Mouse (Mus musculus) MEL (cell line): ENCODE results near the gene Sgcd. TPM values are rescaled to one million over a fixed set of nuclear protein-coding genes. Genes with fewer than 3 reads are reported as not detected.

Experiments used
- DNase-seq: peaks from one replicate; pipeline ENCODE4 v3.0.0; 2011; ENCODE audit warnings: low read depth, low spot score
- H3K27ac ChIP-seq: 2 replicates; pipeline ENCODE4 v1.5.1; 2012; ENCODE audit warnings: low read depth, mild to moderate bottlenecking, control low read depth, low read length, moderate library complexity; ENCODE audit not compliant: control insufficient read depth
- H3K27me3 ChIP-seq, 2 experiments: fragments of 150-350 bp in 1 of 2; sonication (generic) in 1 of 2; 2 replicates each; pipeline ENCODE4 v1.6.1; 2012; ENCODE audit warnings: low read length in 2 of 2, mild to moderate bottlenecking in 2 of 2, improper control_type of control experiment in 1 of 2, moderate library complexity in 1 of 2; ENCODE audit not compliant: insufficient read depth in 2 of 2, control insufficient read depth in 1 of 2
- H3K36me3 ChIP-seq, 2 experiments: 2 replicates each; pipeline ENCODE4 v1.6.1; 2012 to 2014; ENCODE audit warnings: low read length in 2 of 2, improper control_type of control experiment in 1 of 2, inconsistent platforms in 1 of 2, mild to moderate bottlenecking in 1 of 2; ENCODE audit not compliant: insufficient read depth in 2 of 2, control insufficient read depth in 1 of 2
- H3K4me1 ChIP-seq, 2 experiments: fragments of 150-350 bp in 1 of 2; sonication (generic) in 1 of 2; 2 replicates each; pipeline ENCODE4 v1.6.1; 2012; ENCODE audit warnings: low read length in 2 of 2, improper control_type of control experiment in 1 of 2, mild to moderate bottlenecking in 1 of 2; ENCODE audit not compliant: insufficient read depth in 2 of 2, control insufficient read depth in 1 of 2
- H3K4me3 ChIP-seq, 2 experiments: fragments of 150-350 bp in 1 of 2; sonication (generic) in 1 of 2; 2 replicates each; pipeline ENCODE4 v1.5.1; 2012; ENCODE audit warnings: low read depth in 2 of 2, low read length in 2 of 2, mild to moderate bottlenecking in 2 of 2, moderate library complexity in 2 of 2, control low read depth in 1 of 2, improper control_type of control experiment in 1 of 2; ENCODE audit not compliant: control insufficient read depth in 1 of 2, insufficient read depth in 1 of 2
- H3K79me2 ChIP-seq: 2 replicates; pipeline ENCODE4 v1.6.1; 2012; ENCODE audit warnings: mild to moderate bottlenecking, low read length, moderate library complexity; ENCODE audit not compliant: control insufficient read depth, poor library complexity, insufficient read depth
- H3K9ac ChIP-seq: 2 replicates; pipeline ENCODE4 v1.6.1; 2012; ENCODE audit warnings: low read depth, mild to moderate bottlenecking, control low read depth, low read length, moderate library complexity; ENCODE audit not compliant: control insufficient read depth, poor library complexity, severe bottlenecking
- H3K9me3 ChIP-seq: fragments of 150-350 bp; sonication (generic); replicated peaks from 2 replicates; pipeline ENCODE4 v1.6.1; 2012; ENCODE audit warnings: mild to moderate bottlenecking, low read length, improper control_type of control experiment, moderate library complexity; ENCODE audit not compliant: insufficient read depth
- CHD1 ChIP-seq: IDR thresholded peaks from 2 replicates; pipeline ENCODE4 v1.6.1; 2012; ENCODE audit warnings: low read depth, mild to moderate bottlenecking, inconsistent platforms, low read length, improper control_type of control experiment
- CHD2 ChIP-seq: IDR thresholded peaks from 2 replicates; pipeline ENCODE4 v1.6.1; 2011; ENCODE audit warnings: low read length, improper control_type of control experiment
- CTCF ChIP-seq, 3 experiments: IDR thresholded peaks in 2 of 3; conservative IDR thresholded peaks in 1 of 3; 2 replicates each; pipeline ENCODE4 v1.5.1; 2011 to 2012; ENCODE audit warnings: low read length in 3 of 3, low read depth in 2 of 3, mild to moderate bottlenecking in 2 of 3, improper control_type of control experiment in 1 of 3, inconsistent platforms in 1 of 3, mixed read lengths in 1 of 3, moderate library complexity in 1 of 3; ENCODE audit not compliant: control insufficient read depth in 1 of 3, insufficient read depth in 1 of 3, poor library complexity in 1 of 3, severe bottlenecking in 1 of 3
- E2F4 ChIP-seq: IDR thresholded peaks from 2 replicates; pipeline ENCODE4 v1.6.1; 2011; ENCODE audit warnings: low read depth, low read length, improper control_type of control experiment, borderline replicate concordance
- ELF1 ChIP-seq: IDR thresholded peaks from 2 replicates; pipeline ENCODE4 v1.6.1; 2014; ENCODE audit warnings: low read depth, mild to moderate bottlenecking, inconsistent platforms, low read length, improper control_type of control experiment, moderate library complexity
- ETS1 ChIP-seq: IDR thresholded peaks from 2 replicates; pipeline ENCODE4 v1.6.1; 2012; ENCODE audit warnings: low read depth, mild to moderate bottlenecking, inconsistent platforms, low read length, improper control_type of control experiment, moderate library complexity
- GABPA ChIP-seq: IDR thresholded peaks from 2 replicates; pipeline ENCODE4 v1.6.1; 2012; ENCODE audit warnings: low read depth, mild to moderate bottlenecking, inconsistent platforms, low read length, improper control_type of control experiment, moderate library complexity
- MAZ ChIP-seq: IDR thresholded peaks from 2 replicates; pipeline ENCODE4 v1.6.1; 2012; ENCODE audit warnings: low read depth, mild to moderate bottlenecking, inconsistent platforms, low read length, improper control_type of control experiment
- RCOR1 ChIP-seq: IDR thresholded peaks from 2 replicates; pipeline ENCODE4 v1.6.1; 2012; ENCODE audit warnings: low read depth, mild to moderate bottlenecking, inconsistent platforms, low read length, improper control_type of control experiment
- SIN3A ChIP-seq: IDR thresholded peaks from 2 replicates; pipeline ENCODE4 v1.6.1; 2012; ENCODE audit warnings: low read length, improper control_type of control experiment, inconsistent platforms
- SMC3 ChIP-seq: IDR thresholded peaks from 2 replicates; pipeline ENCODE4 v1.6.1; 2011; ENCODE audit warnings: low read depth, low read length, improper control_type of control experiment
- TAL1 ChIP-seq: IDR thresholded peaks from 2 replicates; pipeline ENCODE4 v1.6.1; 2012; ENCODE audit warnings: mild to moderate bottlenecking, inconsistent platforms, low read length, moderate library complexity, mixed read lengths
- TBP ChIP-seq: IDR thresholded peaks from 2 replicates; pipeline ENCODE4 v1.8.0; 2011; ENCODE audit warnings: low read depth, low read length, improper control_type of control experiment
- TCF12 ChIP-seq: IDR thresholded peaks from 2 replicates; pipeline ENCODE4 v1.6.1; 2014; ENCODE audit warnings: low read depth, mild to moderate bottlenecking, inconsistent platforms, low read length, improper control_type of control experiment, moderate library complexity
- UBTF ChIP-seq: IDR thresholded peaks from 2 replicates; pipeline ENCODE4 v1.6.1; 2012; ENCODE audit warnings: low read depth, mild to moderate bottlenecking, inconsistent platforms, low read length, improper control_type of control experiment, moderate library complexity, borderline replicate concordance; ENCODE audit not compliant: insufficient read depth
- ZC3H11A ChIP-seq: IDR thresholded peaks from 2 replicates; pipeline ENCODE4 v1.6.1; 2012; ENCODE audit warnings: low read depth, mild to moderate bottlenecking, inconsistent platforms, low read length, improper control_type of control experiment
- ZKSCAN1 ChIP-seq: IDR thresholded peaks from 2 replicates; pipeline ENCODE4 v1.6.1; 2012; ENCODE audit warnings: low read depth, mild to moderate bottlenecking, inconsistent platforms, low read length, improper control_type of control experiment, moderate library complexity
- polyA plus RNA-seq, 2 experiments: library from polyadenylated mRNA; stranded (reverse) in 1 of 2; unstranded in 1 of 2; fragments of >175 nt in 1 of 2; fragments of >200 nt in 1 of 2; gene quantifications; 2 replicates each; pipeline versions ENCODE4 v1.2.1 to v1.2.4; 2012; ENCODE audit warnings: low replicate concordance in 2 of 2, low read depth in 1 of 2; ENCODE audit not compliant: insufficient read length in 2 of 2, insufficient read depth in 1 of 2, missing spikeins in 1 of 2
- total RNA-seq: library from RNA; depleted of rRNA; stranded (reverse); fragments of 300-350 nt; gene quantifications from 2 replicates; pipeline ENCODE4 v1.2.3, GENCODE M21; 2012

The Sgcd gene
- total and polyA plus RNA-seq, 3 experiments, result not detected

- no peaks in the 10 kb centered on the region for H3K79me2 ChIP-seq
- H3K4me3 ChIP-seq, result no peak overlapping the region
- H3K4me1 ChIP-seq, result no peaks in the 10 kb centered on the region
- H3K27me3 ChIP-seq, result no peaks in the 10 kb centered on the region
- no peak overlapping the region for H3K27ac ChIP-seq
- DNase-seq, result no peak
- no peak overlapping the region for H3K9ac ChIP-seq
- TF ChIP-seq RCOR1, result no peak
- no peak for TF ChIP-seq E2F4
- TF ChIP-seq CHD2, result no peak
- no peak for TF ChIP-seq SMC3
- TF ChIP-seq CTCF (IDR thresholded peaks at IDR 0.05 in 2 of 3, conservative IDR thresholded peaks at IDR 0.05 in 1 of 3; ENCODE audit: control insufficient read depth in 1 of 3, insufficient read depth in 1 of 3, low read depth in 2 of 3, low read length in 3 of 3, poor library complexity in 1 of 3, severe bottlenecking in 1 of 3), result no peak
- TF ChIP-seq ETS1, result no peak
- no peak for TF ChIP-seq ELF1
- H3K36me3 ChIP-seq, result no peaks in the 10 kb centered on the region
- H3K9me3 ChIP-seq, result no peaks in the 10 kb centered on the region
Measured at GRCm38 (mm10) chr11:47804101-47804715, 184.6 kb downstream of the Sgcd start.

DNA sequence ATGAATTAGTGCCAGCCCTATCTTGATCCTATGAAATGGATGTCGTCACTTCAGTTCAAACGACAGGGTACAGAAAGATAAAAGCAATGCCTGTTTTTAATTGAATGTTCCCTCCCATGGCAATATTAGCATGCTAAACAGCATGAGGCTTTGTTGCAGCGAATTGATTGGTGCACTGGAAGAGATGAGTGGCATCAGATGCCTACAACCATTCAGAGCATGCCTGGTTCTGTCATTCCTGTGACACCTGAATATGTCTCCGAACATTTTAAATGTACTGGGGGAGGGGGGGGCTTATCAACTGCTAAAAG lies 210.9 kb downstream of the Sgcd start:
- H3K27me3 ChIP-seq, result no peaks in the 10 kb centered on the region
- H3K4me1 ChIP-seq, result no peaks in the 10 kb centered on the region
- TF ChIP-seq CHD1 (no peak), ELF1 (no peak), TAL1 (no peak), TCF12 (no peak), TBP (no peak), CHD2 (no peak), SIN3A (no peak), MAZ (no peak), GABPA (no peak), ZKSCAN1 (no peak), UBTF (no peak), ZC3H11A (no peak)
- no peak overlapping the region for H3K9ac ChIP-seq
- no peak overlapping the region for H3K27ac ChIP-seq
- H3K79me2 ChIP-seq, result no peaks in the 10 kb centered on the region
- DNase-seq, result no peak
- H3K4me3 ChIP-seq, result no peak overlapping the region
- H3K9me3 ChIP-seq, result no peaks in the 10 kb centered on the region
- no peaks in the 10 kb centered on the region for H3K36me3 ChIP-seq
